Comparison of ENCODE assay signal across 15 mouse cellular contexts in the genomic region with DNA sequence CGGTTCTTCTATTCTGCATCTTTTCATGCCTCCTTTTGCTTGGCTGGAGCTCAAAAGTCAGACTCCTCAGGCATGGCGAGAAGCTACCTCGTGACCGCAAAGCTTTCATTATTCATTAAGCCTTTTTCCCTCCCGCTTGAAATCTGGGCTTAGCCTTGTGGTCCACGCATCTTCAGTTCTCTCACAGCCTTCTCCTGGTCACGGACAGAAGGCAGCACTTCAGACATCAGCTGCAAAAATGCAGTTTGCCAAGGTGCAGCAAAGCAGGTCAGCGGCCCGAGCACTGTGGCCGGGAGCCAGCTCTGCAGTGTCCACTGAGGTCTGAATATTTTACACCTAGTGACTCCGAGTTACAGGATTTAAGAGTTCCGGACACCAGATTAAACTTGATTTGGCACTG. TPM values are rescaled to one million over a fixed set of nuclear protein-coding genes. Genes with fewer than 3 reads are reported as not detected.
DNase-seq lines count a peak whose midpoint lies in the region; ATAC-seq lines count a peak whose summit lies in the region.
"Had no signal": no experiment of that assay in that cellular context is flagged by ENCODE, and none has a peak within 500 bp of the region (broad histone marks: within the 10 kb centered on the region; RNA-seq: fewer than 3 reads in every experiment).

No protein-coding gene starts in this region.

- H3K36me3 ChIP-seq in hindbrain, embryonic 16.5 days (ENCODE audit: control insufficient read depth, insufficient read depth, low read length): no peaks in the 10 kb centered on the region
- H3K36me3 ChIP-seq: embryonic facial prominence, embryonic 13.5 days; liver, embryonic 15.5 days had no signal

- H3K27ac ChIP-seq in hindbrain, embryonic 16.5 days (ENCODE audit: low read depth, low read length): peak overlapping the region; percentile 8; the same call in 1 of the 2 replicates
- H3K27ac ChIP-seq: embryonic facial prominence, embryonic 13.5 days; liver, embryonic 15.5 days had no signal

- no peak for ATAC-seq in hindbrain, embryonic 16.5 days
- no peak for ATAC-seq in erythroid progenitor cell, adult 5-6 weeks (replicated peaks; ENCODE audit: low FRiP score, poor library complexity, severe bottlenecking)
- ATAC-seq: forebrain, embryonic 16.5 days had no signal

- H3K4me3 ChIP-seq in hindbrain, embryonic 16.5 days (ENCODE audit: low read length): no peak overlapping the region
- H3K4me3 ChIP-seq: embryonic facial prominence, embryonic 13.5 days; liver, embryonic 15.5 days had no signal

- DNase-seq in left cerebral cortex, postnatal 4 days: peak; percentile 21
- no peak for DNase-seq in left cerebral cortex, postnatal 25 days (ENCODE audit: low spot score in 2 of 2)
- DNase-seq in kidney, postnatal 14 days: peak; percentile 76
- DNase-seq in testis, postnatal 14 days (ENCODE audit: low spot score): no peak
- DNase-seq in gastrocnemius, adult 8-10 months (ENCODE audit: low spot score in 2 of 2): no peak
- DNase-seq in Muller cell, postnatal 12 days (ENCODE audit: inconsistent ontology term): no peak
- DNase-seq: adrenal gland, adult 2 months; lung, postnatal 36 days had no signal

- no peak overlapping the region for H3K9ac ChIP-seq in hindbrain, embryonic 16.5 days (ENCODE audit: low read depth, low read length)
- H3K9ac ChIP-seq: embryonic facial prominence, embryonic 13.5 days; liver, embryonic 15.5 days had no signal

- 36% methylated on average over 12 of the region's 12 CpGs for WGBS in hindbrain, embryonic 16.5 days

- intact Hi-C loops in left cerebral cortex, postnatal 4 days (cut with DNase I): no loop called here
- intact Hi-C loops in left cerebral cortex, postnatal 25 days (cut with DNase I): no loop called here

- peak overlapping the region; percentile 19 for H3K4me2 ChIP-seq in hindbrain, embryonic 16.5 days (ENCODE audit: low read length)
- H3K4me2 ChIP-seq: embryonic facial prominence, embryonic 13.5 days; liver, embryonic 15.5 days had no signal

- no peaks in the 10 kb centered on the region for H3K27me3 ChIP-seq in hindbrain, embryonic 16.5 days (replicated peaks; ENCODE audit: control insufficient read depth, insufficient read depth, low read length)
- H3K27me3 ChIP-seq: embryonic facial prominence, embryonic 13.5 days; liver, embryonic 15.5 days had no signal

- H3K4me1 ChIP-seq in hindbrain, embryonic 16.5 days (ENCODE audit: control insufficient read depth, insufficient read depth, low read depth, low read length): peaks cover 52% of the 10 kb centered on the region
- H3K4me1 ChIP-seq: liver, embryonic 15.5 days had no signal

- H3K9me3 ChIP-seq in hindbrain, embryonic 16.5 days (ENCODE audit: control insufficient read depth, low read length): no peaks in the 10 kb centered on the region
- H3K9me3 ChIP-seq: embryonic facial prominence, embryonic 13.5 days; liver, embryonic 15.5 days had no signal

RNA-seq across cellular contexts. Expression of a gene that starts 27.4 kb away (rescaled TPM):
- 100 to 1,000 TPM; 184 to 207 TPM for total RNA-seq in left cerebral cortex, postnatal 4 days (2021)
- total RNA-seq in left cerebral cortex, postnatal 25 days (2021): 10 to 100 TPM; 33.5 to 47.4 TPM
- 46.0 and 48.2 TPM in 2 replicates for polyA plus RNA-seq in hindbrain, embryonic 16.5 days (2015; fragmentation: Nextera tagmentation; extraction: Ambion mirVana)
- total RNA-seq in gastrocnemius, adult 8-10 months (2022): not detected
- not detected in 2 replicates for total RNA-seq in erythroid progenitor cell, adult 5-6 weeks (2015; ENCODE audit: low replicate concordance)
- total RNA-seq in erythroid progenitor cell, adult 5-6 weeks (2017; ENCODE audit: low replicate concordance): 0.64 TPM in 1 of 2 replicates, not detected in the other

RNA-seq across cellular contexts. Expression of a gene that starts 50.6 kb away (rescaled TPM):
- 1 to 10 TPM in 1 of 2 experiments, under 1 TPM in 1; 0.82 to 1.5 TPM for total RNA-seq in left cerebral cortex, postnatal 4 days (2021)
- total RNA-seq in left cerebral cortex, postnatal 25 days (2021): not detected
- polyA plus RNA-seq in hindbrain, embryonic 16.5 days (2015; fragmentation: Nextera tagmentation; extraction: Ambion mirVana): 0.29 and 2.4 TPM in 2 replicates
- total RNA-seq in gastrocnemius, adult 8-10 months (2022): 100 to 1,000 TPM; 352 to 401 (median 391) TPM
- not detected in 2 replicates for total RNA-seq in erythroid progenitor cell, adult 5-6 weeks (2015; ENCODE audit: low replicate concordance)
- total RNA-seq in erythroid progenitor cell, adult 5-6 weeks (2017; ENCODE audit: low replicate concordance): not detected in 2 replicates
- total RNA-seq: adrenal gland, adult 2 months; left cerebral cortex, postnatal 36 days had no signal
- polyA plus RNA-seq: heart, postnatal 0 days had no signal

Comparison
In these comparisons a context has a peak if more than half of its experiments do, and no peak if none do; other contexts are left out.
1. DNase-seq: peak in left cerebral cortex, postnatal 4 days (single experiment) and kidney, postnatal 14 days (single experiment); none in left cerebral cortex, postnatal 25 days (0 of 2), testis, postnatal 14 days (single experiment), gastrocnemius, adult 8-10 months (0 of 2) and Muller cell, postnatal 12 days (single experiment).
2. RNA of a gene that starts 27.4 kb away (total RNA-seq): 184 to 207 TPM in left cerebral cortex, postnatal 4 days and 33.5 to 47.4 TPM in left cerebral cortex, postnatal 25 days; not detected in gastrocnemius, adult 8-10 months and 0.64 TPM in erythroid progenitor cell, adult 5-6 weeks; every median in the first group is over 10 times any median in the second.
3. RNA of a gene that starts 50.6 kb away (total RNA-seq): 352 to 401 TPM in gastrocnemius, adult 8-10 months; 0.82 to 1.5 TPM in left cerebral cortex, postnatal 4 days, not detected in left cerebral cortex, postnatal 25 days and not detected in erythroid progenitor cell, adult 5-6 weeks; every median in the first group is over 100 times any median in the second.